Mouse (Mus musculus): Measurements from ENCODE around the gene Nrros. TPM values are rescaled to one million over a fixed set of nuclear protein-coding genes. Genes with fewer than 3 reads are reported as not detected.
A peak's percentile ranks its signal among the peaks of the same experiment; 100 is the strongest.

Nrros gene
- polyA plus RNA-seq, 1 experiment from 2014 or later, result 8.2 TPM

DNA sequence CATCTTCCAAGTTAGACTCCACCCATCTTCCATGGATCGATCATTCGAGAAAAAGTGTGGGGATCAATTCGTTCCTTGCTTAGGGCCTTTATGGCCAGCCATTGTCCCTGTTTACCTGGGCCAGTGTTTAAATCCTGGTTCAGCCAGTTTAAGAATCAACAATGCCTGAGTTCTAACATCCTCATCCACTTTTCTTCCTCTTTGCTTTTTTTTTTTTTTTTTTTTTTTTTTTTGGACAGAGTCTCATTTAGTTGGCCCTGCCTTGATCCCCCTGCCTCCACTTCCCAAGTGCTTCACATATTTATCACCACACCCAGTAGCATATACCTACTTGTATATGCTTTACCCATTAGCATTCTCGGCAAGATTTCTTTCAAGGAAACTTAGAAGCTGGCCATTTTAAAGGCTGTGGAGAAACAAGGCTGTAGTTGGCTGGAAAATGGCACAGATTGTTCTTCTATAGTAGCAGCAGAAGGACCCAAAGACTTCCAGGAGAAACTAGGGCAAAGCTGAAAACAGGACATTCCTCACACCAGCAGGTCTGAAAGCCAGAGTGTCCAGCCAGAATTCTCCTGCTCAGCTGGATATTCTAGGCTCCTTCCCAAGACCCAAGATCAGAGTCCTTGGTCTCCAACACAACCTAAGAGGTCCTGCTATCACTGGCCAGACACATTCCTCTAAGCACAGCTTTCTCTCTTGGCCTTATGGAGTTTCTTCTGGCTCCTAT, 2.6 kb upstream of the Nrros start:
- WGBS, result 87% methylated on average over 4 of the region's 4 CpGs
- Histone ChIP-seq H3K27me3 (ENCODE audit: control insufficient read depth, insufficient read depth, low read length) (no peaks in the 10 kb centered on the region), H3K36me3 (ENCODE audit: control insufficient read depth, insufficient read depth, low read length) (no peaks in the 10 kb centered on the region), H3K4me3 (ENCODE audit: low read depth, low read length) (no peak overlapping the region), H3K4me1 (replicated peaks; ENCODE audit: control insufficient read depth, insufficient read depth) (0 out of 2 replicates have a peak, but pooled peaks cover 4% of the 10 kb centered on the region), H3K9me3 (ENCODE audit: control insufficient read depth, low read length) (no peaks in the 10 kb centered on the region), H3K4me2 (replicated peaks; ENCODE audit: low read depth) (no peak overlapping the region), H3K9ac (ENCODE audit: low read length) (no peak overlapping the region), H3K27ac (replicated peaks) (no peak overlapping the region)
- no peak for ATAC-seq (ENCODE audit: low FRiP score, low TSS enrichment)
- TF ChIP-seq EP300 (optimal IDR thresholded peaks at IDR 0.05) (no peak), CTCF (IDR thresholded peaks at IDR 0.05; ENCODE audit: low read depth) (no peak)
- no peak for DNase-seq (ENCODE audit: low spot score)

GRCm38 (mm10) chr16:32164396-32165027, 882 bp downstream of the Nrros start:
- Histone ChIP-seq H3K36me3 (ENCODE audit: control insufficient read depth, insufficient read depth, low read length) (no peaks in the 10 kb centered on the region), H3K9ac (ENCODE audit: low read length) (peak overlapping the region; percentile 52; the same call in 1 of the 2 replicates), H3K27ac (replicated peaks) (peak overlapping the region; percentile 25; the same call in 1 of the 2 replicates), H3K4me1 (replicated peaks; ENCODE audit: control insufficient read depth, insufficient read depth) (0 out of 2 replicates have a peak, but pooled peaks cover 4% of the 10 kb centered on the region), H3K27me3 (ENCODE audit: control insufficient read depth, insufficient read depth, low read length) (no peaks in the 10 kb centered on the region), H3K9me3 (ENCODE audit: control insufficient read depth, low read length) (no peaks in the 10 kb centered on the region), H3K4me3 (ENCODE audit: low read depth, low read length) (peak overlapping the region; percentile 34), H3K4me2 (replicated peaks; ENCODE audit: low read depth) (peak overlapping the region; percentile 52)
- 70% methylated on average over 19 of the region's 19 CpGs for WGBS
- TF ChIP-seq EP300 (optimal IDR thresholded peaks at IDR 0.05), result no peak
- no peak for TF ChIP-seq CTCF (IDR thresholded peaks at IDR 0.05; ENCODE audit: low read depth)
- DNase-seq (ENCODE audit: low spot score), result no peak
- no peak for ATAC-seq (ENCODE audit: low FRiP score, low TSS enrichment)

DNA sequence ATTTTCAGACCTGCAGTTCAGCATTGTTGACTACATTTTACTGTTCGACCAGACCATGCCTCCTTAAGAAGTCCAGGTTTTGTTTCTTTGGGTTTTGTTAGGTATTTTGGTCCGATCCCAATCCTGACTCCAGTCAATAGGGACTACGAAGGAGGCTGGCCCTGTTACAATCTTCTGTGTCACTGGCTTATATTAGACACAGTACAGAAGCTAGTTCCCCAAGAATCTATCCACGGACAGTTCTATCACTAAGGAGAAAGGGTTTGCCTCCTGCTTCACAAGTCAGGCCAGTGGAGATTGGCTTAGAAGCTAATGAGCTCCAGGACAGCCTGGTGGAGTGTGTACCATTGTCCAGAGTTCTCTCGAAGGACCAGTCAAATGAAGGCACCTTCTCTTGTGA, 1.5 kb downstream of the Nrros start:
- TF ChIP-seq CTCF (IDR thresholded peaks at IDR 0.05; ENCODE audit: low read depth) (no peak), EP300 (optimal IDR thresholded peaks at IDR 0.05) (no peak)
- Histone ChIP-seq H3K36me3 (ENCODE audit: control insufficient read depth, insufficient read depth, low read length) (no peaks in the 10 kb centered on the region), H3K9me3 (ENCODE audit: control insufficient read depth, low read length) (no peaks in the 10 kb centered on the region), H3K9ac (ENCODE audit: low read length) (no peak overlapping the region), H3K4me2 (replicated peaks; ENCODE audit: low read depth) (peak overlapping the region; percentile 52), H3K27ac (replicated peaks) (no peak overlapping the region), H3K4me3 (ENCODE audit: low read depth, low read length) (peak overlapping the region; percentile 34; the same call in 1 of the 2 replicates), H3K27me3 (ENCODE audit: control insufficient read depth, insufficient read depth, low read length) (no peaks in the 10 kb centered on the region), H3K4me1 (replicated peaks; ENCODE audit: control insufficient read depth, insufficient read depth) (0 out of 2 replicates have a peak, but pooled peaks cover 4% of the 10 kb centered on the region)
- WGBS, result 72% methylated on average over 5 of the region's 5 CpGs
- ATAC-seq (ENCODE audit: low FRiP score, low TSS enrichment) (no peak), DNase-seq (ENCODE audit: low spot score) (no peak)

DNA sequence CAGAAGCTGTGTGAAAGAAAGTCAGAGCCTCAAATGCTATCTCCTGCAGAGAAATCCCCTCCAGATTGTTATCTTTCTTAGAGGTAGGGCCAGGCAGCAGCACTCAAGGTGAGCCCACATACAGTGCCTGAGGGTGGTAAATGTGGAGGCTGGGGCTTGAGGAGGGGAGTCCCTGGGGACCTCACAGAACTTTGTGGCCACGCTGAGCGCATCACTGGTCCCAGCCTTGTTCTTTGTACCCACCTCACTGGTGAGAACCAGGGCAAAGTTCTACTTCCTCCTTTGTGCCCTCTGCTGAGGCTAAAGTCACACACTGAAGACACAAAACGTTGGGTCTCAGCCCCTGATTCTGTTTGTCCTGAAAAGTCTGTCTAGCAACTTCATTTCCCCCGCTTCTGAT, 2.0 kb downstream of the Nrros start:
- no peak overlapping the region for H3K4me3 ChIP-seq (ENCODE audit: low read depth, low read length)
- H3K4me1 ChIP-seq (replicated peaks; ENCODE audit: control insufficient read depth, insufficient read depth), result 0 out of 2 replicates have a peak, but pooled peaks cover 4% of the 10 kb centered on the region
- 69% methylated on average over 4 of the region's 4 CpGs for WGBS
- H3K27me3 ChIP-seq (ENCODE audit: control insufficient read depth, insufficient read depth, low read length), result no peaks in the 10 kb centered on the region
- no peak overlapping the region; the same call in 1 of the 2 replicates for H3K4me2 ChIP-seq (replicated peaks; ENCODE audit: low read depth)
- H3K9me3 ChIP-seq (ENCODE audit: control insufficient read depth, low read length), result no peaks in the 10 kb centered on the region
- no peak for ATAC-seq (ENCODE audit: low FRiP score, low TSS enrichment)
- DNase-seq (ENCODE audit: low spot score), result no peak
- TF ChIP-seq CTCF (IDR thresholded peaks at IDR 0.05; ENCODE audit: low read depth) (no peak), EP300 (optimal IDR thresholded peaks at IDR 0.05) (no peak)
- no peak overlapping the region for H3K27ac ChIP-seq (replicated peaks)
- H3K36me3 ChIP-seq (ENCODE audit: control insufficient read depth, insufficient read depth, low read length), result no peaks in the 10 kb centered on the region
- H3K9ac ChIP-seq (ENCODE audit: low read length), result no peak overlapping the region; the same call in 1 of the 2 replicates

- Histone ChIP-seq H3K4me3 (ENCODE audit: low read depth, low read length) (no peak overlapping the region), H3K4me1 (replicated peaks; ENCODE audit: control insufficient read depth, insufficient read depth) (0 out of 2 replicates have a peak, but pooled peaks cover 4% of the 10 kb centered on the region), H3K27me3 (ENCODE audit: control insufficient read depth, insufficient read depth, low read length) (no peaks in the 10 kb centered on the region), H3K27ac (replicated peaks) (no peak overlapping the region), H3K9ac (ENCODE audit: low read length) (no peak overlapping the region), H3K36me3 (ENCODE audit: control insufficient read depth, insufficient read depth, low read length) (no peaks in the 10 kb centered on the region), H3K9me3 (ENCODE audit: control insufficient read depth, low read length) (no peaks in the 10 kb centered on the region), H3K4me2 (replicated peaks; ENCODE audit: low read depth) (no peak overlapping the region)
- no peak for TF ChIP-seq EP300 (optimal IDR thresholded peaks at IDR 0.05)
- TF ChIP-seq CTCF (IDR thresholded peaks at IDR 0.05; ENCODE audit: low read depth), result no peak
- ATAC-seq (ENCODE audit: low FRiP score, low TSS enrichment), result no peak
- WGBS, result 83% methylated on average over 9 of the region's 9 CpGs
- DNase-seq (ENCODE audit: low spot score), result no peak
Observed at GRCm38 (mm10) chr16:32160742-32161323, 4.6 kb downstream of the Nrros start.

All from stomach, postnatal 0 days (tissue).